Mouse (Mus musculus): ENCODE results near the gene Psmd9.

DNA sequence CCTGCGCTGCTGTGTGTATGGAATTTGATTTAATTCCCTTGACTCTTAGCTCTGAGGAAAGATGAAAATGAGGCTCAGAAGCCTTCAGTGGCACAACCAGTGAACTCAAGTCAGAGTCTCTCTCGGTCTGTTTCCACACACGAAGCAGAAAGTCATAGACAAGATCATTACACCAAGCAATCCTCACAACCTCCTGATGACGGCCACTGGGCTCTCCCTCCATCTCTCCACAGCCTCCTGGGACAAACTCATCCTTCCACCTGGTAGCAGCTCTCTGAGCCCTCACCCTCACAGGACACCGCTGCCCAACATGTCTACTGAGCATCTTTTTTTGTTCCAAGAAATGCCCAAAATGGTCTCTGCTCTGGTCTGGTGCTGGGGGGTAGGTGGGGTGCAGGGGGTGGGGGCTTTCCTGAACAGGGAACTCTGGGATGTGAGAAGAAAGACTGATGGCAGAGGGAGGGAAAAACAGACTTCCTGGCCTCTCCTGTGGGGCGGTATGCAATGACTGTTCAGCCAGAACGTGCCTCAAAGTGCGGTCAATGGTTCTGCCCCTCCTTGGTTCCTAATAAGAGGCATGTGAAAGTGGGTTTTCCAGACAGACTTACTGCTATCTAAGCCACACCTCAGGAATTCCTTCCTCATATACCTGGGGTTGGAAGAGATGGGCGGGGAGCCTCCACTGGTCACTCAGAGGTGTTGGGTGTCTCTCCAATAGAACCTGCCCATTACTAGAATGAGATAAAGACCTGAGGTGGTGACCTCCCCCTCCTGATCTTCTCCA lies 39.0 kb upstream of the Psmd9 start:
- TF ChIP-seq CHD2 (IDR thresholded peaks at IDR 0.05; ENCODE audit: low read depth, low read length) (no peak), ZNF384 (IDR thresholded peaks at IDR 0.05; ENCODE audit: low read depth, low read length) (no peak)
